Mouse (Mus musculus) urinary bladder, adult 2 months (tissue): ENCODE data around the gene Sgip1. TPM values are rescaled to one million over a fixed set of nuclear protein-coding genes. Genes with fewer than 3 reads are reported as not detected.

Experiments used
- DNase-seq: peaks from one replicate; pipeline ENCODE4 v3.0.0; 2022; ENCODE audit warnings: low spot score
- polyA plus RNA-seq: library from polyadenylated mRNA; depleted of rRNA; stranded (reverse); fragments of >200 nt; gene quantifications from 2 replicates; pipeline ENCODE4 v1.2.3, GENCODE M21; 2012

Sgip1 gene
- polyA plus RNA-seq, 1 experiment: 2.0 TPM

- DNase-seq: no peak
Measured at GRCm38 (mm10) chr4:102774549-102774948, 33.5 kb downstream of the Sgip1 start.

GRCm38 (mm10) chr4:102775596-102776270, 34.6 kb downstream of the Sgip1 start:
- no peak for DNase-seq

GRCm38 (mm10) chr4:102779902-102780301, 38.8 kb downstream of the Sgip1 start:
- no peak for DNase-seq

- no peak for DNase-seq
Measured at GRCm38 (mm10) chr4:102783063-102783748, 42.1 kb downstream of the Sgip1 start.

GRCm38 (mm10) chr4:102785158-102785557, 44.1 kb downstream of the Sgip1 start:
- no peak for DNase-seq

- no peak for DNase-seq
Measured at GRCm38 (mm10) chr4:102792100-102792790, 51.1 kb downstream of the Sgip1 start.

GRCm38 (mm10) chr4:102801471-102801870, 60.4 kb downstream of the Sgip1 start:
- DNase-seq: no peak

GRCm38 (mm10) chr4:102801936-102802335, 60.8 kb downstream of the Sgip1 start:
- no peak for DNase-seq

- DNase-seq: no peak
Measured at GRCm38 (mm10) chr4:102804611-102805010, 63.5 kb downstream of the Sgip1 start.

- DNase-seq: no peak
Measured at GRCm38 (mm10) chr4:102806987-102807386, 65.9 kb downstream of the Sgip1 start.

GRCm38 (mm10) chr4:102808258-102808657, 67.2 kb downstream of the Sgip1 start:
- no peak for DNase-seq

- no peak for DNase-seq
Measured at GRCm38 (mm10) chr4:102809296-102809695, 68.2 kb downstream of the Sgip1 start.

- no peak for DNase-seq
Measured at GRCm38 (mm10) chr4:102810277-102810676, 69.2 kb downstream of the Sgip1 start.

GRCm38 (mm10) chr4:102811007-102811805, 70.1 kb downstream of the Sgip1 start:
- DNase-seq: no peak

- no peak for DNase-seq
Measured at GRCm38 (mm10) chr4:102813346-102813745, 72.2 kb downstream of the Sgip1 start.

GRCm38 (mm10) chr4:102821786-102822185, 80.7 kb downstream of the Sgip1 start:
- DNase-seq: no peak

- DNase-seq: no peak
Measured at GRCm38 (mm10) chr4:102824494-102824893, 83.4 kb downstream of the Sgip1 start.

GRCm38 (mm10) chr4:102826159-102826558, 85.1 kb downstream of the Sgip1 start:
- DNase-seq: no peak

GRCm38 (mm10) chr4:102828518-102828917, 87.4 kb downstream of the Sgip1 start:
- no peak for DNase-seq

GRCm38 (mm10) chr4:102833191-102833590, 92.1 kb downstream of the Sgip1 start:
- no peak for DNase-seq

- DNase-seq: no peak
Measured at GRCm38 (mm10) chr4:102833726-102834125, 92.6 kb downstream of the Sgip1 start.

GRCm38 (mm10) chr4:102834710-102835109, 93.6 kb downstream of the Sgip1 start:
- no peak for DNase-seq
